Mouse (Mus musculus) stomach, embryonic 14.5 days (tissue): Measurements from ENCODE around the gene Spatc1l. TPM values are rescaled to one million over a fixed set of nuclear protein-coding genes. Genes with fewer than 3 reads are reported as not detected.

Experiments
- polyA plus RNA-seq: library from polyadenylated mRNA; unstranded; fragments of >200 nt; fragmentation: Nextera tagmentation; extraction: Ambion mirVana; gene quantifications from 2 replicates; pipeline ENCODE4 v1.2.1, GENCODE M21; 2014

The Spatc1l gene
- polyA plus RNA-seq, 1 experiment from 2014 or later = 0.23 TPM

Other genes with a start within 250 kb of the Spatc1l start
- gene Dip2a, start 217.0 kb upstream of the Spatc1l start, polyA plus RNA-seq = 7.8 TPM in 2 replicates
- not detected in 2 replicates for gene AC141477.1, start 121.8 kb upstream of the Spatc1l start, polyA plus RNA-seq
- gene Pcnt, start 119.5 kb upstream of the Spatc1l start, polyA plus RNA-seq = 18.9 and 20.1 TPM in 2 replicates
- gene 2610028H24Rik, start 113.2 kb upstream of the Spatc1l start, polyA plus RNA-seq = not detected in 2 replicates
- gene Mcm3ap, start 93.3 kb upstream of the Spatc1l start, polyA plus RNA-seq = 64.6 and 68.5 TPM in 2 replicates
- gene Ybey, start 93.2 kb upstream of the Spatc1l start, polyA plus RNA-seq = 5.6 and 5.8 TPM in 2 replicates
- gene Lss, start 30.7 kb upstream of the Spatc1l start, polyA plus RNA-seq = 35.0 and 41.4 TPM in 2 replicates
- not detected in 2 replicates for gene Ftcd, start 13.4 kb downstream of the Spatc1l start, polyA plus RNA-seq
- gene Col6a2, start 61.4 kb downstream of the Spatc1l start, polyA plus RNA-seq = 148 and 176 TPM in 2 replicates
- 275 and 292 TPM in 2 replicates for gene Col6a1, start 163.9 kb downstream of the Spatc1l start, polyA plus RNA-seq